Mouse (Mus musculus): ENCODE results near the gene Olfr658.
A peak's percentile ranks its signal among the peaks of the same experiment; 100 is the strongest.

Olfr658 gene

GRCm38 (mm10) chr7:104646841-104647482, at the start of gene Olfr658:
TSS of gene Olfr658 (minus strand) at chr7:104647305.
- peak; percentile 43 to 56 for DNase-seq (ENCODE audit: low spot score in 2 of 2)

DNA sequence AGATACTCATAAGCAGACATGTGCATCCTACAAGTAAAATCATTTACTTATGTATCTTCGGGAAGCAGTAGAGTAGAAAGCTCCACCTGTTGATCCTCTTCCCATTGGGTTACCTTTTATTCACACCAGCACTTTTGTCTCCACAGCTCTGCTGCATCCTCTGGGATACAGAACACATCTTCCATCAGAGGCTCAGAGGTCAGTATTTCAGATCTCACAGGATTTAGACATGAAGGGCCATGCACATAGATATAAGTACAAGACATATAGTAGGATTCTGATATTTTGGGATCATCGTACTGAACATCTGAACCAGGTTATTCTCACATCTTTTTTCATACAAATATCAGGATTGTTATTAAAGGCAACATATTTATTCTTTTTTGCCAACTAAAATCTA, 39.1 kb upstream of the Olfr658 start, which contains the start of gene Olfr661:
Olfr661 (plus strand) TSS at position 301 of the 400 bp plus-strand sequence.
- no peak for DNase-seq (ENCODE audit: low spot score in 2 of 2)

- DNase-seq (ENCODE audit: low spot score in 2 of 2), result no peak
Observed at GRCm38 (mm10) chr7:104666453-104666852, 19.3 kb upstream of the Olfr658 start, which contains the start of gene Olfr659. TSS of gene Olfr659 (plus strand) at chr7:104666753.

DNA sequence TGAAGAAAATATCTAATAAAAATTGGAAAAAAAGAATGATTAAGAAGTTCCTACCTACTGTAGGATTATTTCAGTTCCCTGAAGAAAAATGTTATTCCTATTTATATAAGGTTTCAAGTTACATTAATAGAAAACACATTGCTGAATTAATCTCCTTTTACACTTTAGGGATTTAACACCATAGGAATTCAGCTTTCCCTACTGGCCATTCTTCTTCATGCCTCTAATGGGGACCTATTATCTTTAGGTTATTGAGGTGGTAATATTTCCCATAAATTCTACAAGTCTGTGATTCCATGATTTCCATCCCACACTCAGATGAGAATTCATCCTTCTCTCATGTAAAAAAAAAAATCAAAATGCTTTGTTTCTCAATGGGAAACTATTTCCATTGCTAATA, 22.6 kb downstream of the Olfr658 start, which contains the start of gene Olfr657:
Olfr657 (plus strand) TSS at position 301 of the 400 bp plus-strand sequence.
- no peak for DNase-seq (ENCODE audit: low spot score in 2 of 2)

DNA sequence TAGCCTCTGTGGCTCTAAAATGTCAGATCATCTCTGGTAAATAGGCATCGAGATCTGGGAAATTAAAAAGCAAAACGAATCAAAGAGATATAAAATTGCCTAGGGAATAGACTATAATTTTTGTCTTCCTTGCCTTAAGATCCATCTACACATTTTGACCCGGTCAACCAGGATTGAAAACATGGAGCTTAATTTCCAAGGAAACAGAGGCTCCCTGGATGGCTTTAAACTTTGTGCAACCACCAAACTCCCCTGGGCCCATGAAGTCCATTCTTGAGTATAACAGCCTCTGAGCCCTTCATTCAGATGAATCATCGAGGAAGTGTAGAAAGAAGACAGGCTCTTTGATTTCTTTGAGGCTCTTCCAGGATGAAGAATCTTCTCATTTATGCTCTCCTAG, 33.5 kb downstream of the Olfr658 start, which contains the start of gene Olfr656:
Olfr656 (plus strand) TSS at position 301 of the 400 bp plus-strand sequence.
- no peak for DNase-seq (ENCODE audit: low spot score in 2 of 2)

- no peak for DNase-seq (ENCODE audit: low spot score in 2 of 2)
Observed at GRCm38 (mm10) chr7:104604727-104605126, 42.4 kb downstream of the Olfr658 start.

GRCm38 (mm10) chr7:104603173-104603572, 43.9 kb downstream of the Olfr658 start:
- DNase-seq (ENCODE audit: low spot score in 2 of 2), result no peak

- DNase-seq (ENCODE audit: low spot score in 2 of 2), result no peak
Observed at GRCm38 (mm10) chr7:104601679-104602078, 45.4 kb downstream of the Olfr658 start, which contains the start of gene Olfr655. TSS of gene Olfr655 (minus strand) at chr7:104601779.

Measured in right cerebral cortex, postnatal 10 days (tissue).